Mouse (Mus musculus): ENCODE results near the gene Cep19.

DNA sequence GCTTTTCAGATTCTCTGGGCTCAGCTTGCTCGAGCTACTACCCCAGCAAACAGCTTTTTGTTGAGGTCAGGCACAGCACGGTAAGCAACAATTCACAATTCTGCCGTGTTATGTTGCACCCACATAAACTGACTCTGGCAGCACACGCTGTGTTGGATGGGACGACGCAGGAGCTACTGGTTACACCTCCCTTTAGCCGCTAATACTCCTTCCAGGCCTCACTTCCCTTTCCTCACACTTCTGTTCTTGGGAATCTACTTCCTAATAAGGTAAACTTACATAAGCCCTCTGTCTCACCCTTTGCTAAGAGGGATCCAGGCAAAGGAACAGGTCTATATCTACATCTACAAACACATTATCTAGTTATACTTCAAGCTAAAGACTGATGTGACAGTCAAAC is 35.7 kb upstream of the Cep19 start:
- TF ChIP-seq CTCF (IDR thresholded peaks at IDR 0.05; ENCODE audit: low read depth, low read length), result no peak
- no peak for TF ChIP-seq POLR2A (IDR thresholded peaks at IDR 0.05; ENCODE audit: insufficient read depth, low read length)
